Mouse (Mus musculus): ENCODE results near the gene Asic2. TPM values are rescaled to one million over a fixed set of nuclear protein-coding genes. Genes with fewer than 3 reads are reported as not detected.

Asic2 gene
- total RNA-seq, 2 experiments from 2014 or later = 78.0 to 80.2 TPM

Other genes with a start within 250 kb of the Asic2 start
- under 1 TPM; 0.09 TPM for gene 5530401A14Rik, start 107.8 kb downstream of the Asic2 start, total RNA-seq (2021)
- gene Ccl2, start 67.1 kb upstream of the Asic2 start, total RNA-seq (2021) = not detected
- not detected for gene Gm17268, start 70.1 kb upstream of the Asic2 start, total RNA-seq (2021)
- not detected for gene Ccl7, start 77.3 kb upstream of the Asic2 start, total RNA-seq (2021)
- gene Ccl11, start 89.4 kb upstream of the Asic2 start, total RNA-seq (2021) = under 1 TPM; 0.34 to 0.62 TPM
- gene Ccl12, start 133.4 kb upstream of the Asic2 start, total RNA-seq (2021) = not detected
- gene Ccl8, start 146.7 kb upstream of the Asic2 start, total RNA-seq (2021) = not detected